Mouse (Mus musculus) neural tube, embryonic 12.5 days (tissue): ENCODE data around the gene Ccdc88c. TPM values are rescaled to one million over a fixed set of nuclear protein-coding genes. Genes with fewer than 3 reads are reported as not detected.

Experiments
- ATAC-seq: fragments of 200-750 bp; cut with Nextera tagmentation; 2 replicates; pipeline ENCODE4 v1.8.0; 2017; ENCODE audit warnings: low read depth, mild to moderate bottlenecking, moderate TSS enrichment, moderate library complexity; ENCODE audit not compliant: low FRiP score
- H3K27ac ChIP-seq: fragments of 300-500 bp; sonication (generic); 2 replicates; pipeline ENCODE4 v1.5.1; 2016
- H3K27me3 ChIP-seq: fragments of 300-500 bp; sonication (generic); replicated peaks from 2 replicates; pipeline ENCODE4 v1.6.1; 2016; ENCODE audit warnings: mild to moderate bottlenecking
- H3K36me3 ChIP-seq: fragments of 300-500 bp; sonication (generic); 2 replicates; pipeline ENCODE4 v1.6.1; 2016; ENCODE audit warnings: mild to moderate bottlenecking
- H3K4me1 ChIP-seq: fragments of 300-500 bp; sonication (generic); 2 replicates; pipeline ENCODE4 v1.6.1; 2016
- H3K4me2 ChIP-seq: fragments of 300-500 bp; sonication (generic); replicated peaks from 2 replicates; pipeline ENCODE4 v1.6.1; 2016; ENCODE audit warnings: mild to moderate bottlenecking
- H3K4me3 ChIP-seq: fragments of 300-500 bp; sonication (generic); 2 replicates; pipeline ENCODE4 v1.5.1; 2016
- H3K9ac ChIP-seq: fragments of 300-500 bp; sonication (generic); 2 replicates; pipeline ENCODE4 v1.6.1; 2016; ENCODE audit warnings: mild to moderate bottlenecking
- H3K9me3 ChIP-seq: fragments of 300-500 bp; sonication (generic); 2 replicates; pipeline ENCODE4 v1.6.1; 2016; ENCODE audit warnings: mild to moderate bottlenecking
- WGBS: fragments of 180-500 bp; shearing (Covaris S2); methylation state at CpG from one replicate; pipeline ENCODE4 v1.1.7; 2016; 5-methylcytosine and 5-hydroxymethylcytosine counted together
- polyA plus RNA-seq: library from polyadenylated mRNA; unstranded; fragments of >200 nt; fragmentation: Nextera tagmentation; extraction: Ambion mirVana; gene quantifications from 2 replicates; pipeline ENCODE4 v1.2.1, GENCODE M21; 2016

Gene Ccdc88c
- polyA plus RNA-seq, 1 experiment from 2014 or later, result 14.7 TPM

DNA sequence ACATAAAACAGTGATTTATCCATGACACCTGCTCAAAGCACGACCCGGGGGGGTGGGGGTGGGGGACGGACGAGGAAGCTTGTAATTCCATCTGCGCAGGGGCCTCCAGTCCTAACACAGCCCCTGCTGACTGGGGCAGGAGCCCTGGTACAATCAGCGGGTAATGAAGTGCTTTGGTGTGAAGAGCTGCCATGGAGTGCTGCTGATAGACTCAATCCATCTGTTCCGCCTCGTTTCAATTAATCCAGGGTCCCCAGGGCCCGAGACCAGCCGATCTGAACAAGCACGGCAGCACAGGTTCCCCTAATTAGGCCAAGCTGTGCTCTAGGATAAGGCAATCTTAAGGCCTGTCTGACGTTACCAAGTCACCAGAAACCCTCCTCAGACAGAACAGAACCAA is 38.6 kb downstream of the Ccdc88c start:
- 10% methylated on average over 12 of the region's 12 CpGs for WGBS
- no peaks in the 10 kb centered on the region for H3K36me3 ChIP-seq
- peak overlapping the region; percentile 20; the same call in 1 of the 2 replicates for H3K4me2 ChIP-seq
- no peak overlapping the region for H3K27ac ChIP-seq
- H3K27me3 ChIP-seq, result peaks cover 6% of the 10 kb centered on the region; the same call in 1 of the 2 replicates
- H3K9ac ChIP-seq, result 0 out of 2 replicates have a peak overlapping the region, but pooled peaks have one; percentile 5
- no peak overlapping the region for H3K4me3 ChIP-seq
- ATAC-seq, result peak; percentile 85
- no peaks in the 10 kb centered on the region for H3K9me3 ChIP-seq
- H3K4me1 ChIP-seq, result peaks cover 50% of the 10 kb centered on the region

GRCm38 (mm10) chr12:100989780-100990288 is 39.0 kb downstream of the Ccdc88c start:
- no peak overlapping the region for H3K27ac ChIP-seq
- 0 out of 2 replicates have a peak overlapping the region, but pooled peaks have one; percentile 20 for H3K4me2 ChIP-seq
- peaks cover 6% of the 10 kb centered on the region; the same call in 1 of the 2 replicates for H3K27me3 ChIP-seq
- no peak overlapping the region for H3K4me3 ChIP-seq
- peaks cover 45% of the 10 kb centered on the region for H3K4me1 ChIP-seq
- H3K36me3 ChIP-seq, result no peaks in the 10 kb centered on the region
- ATAC-seq, result peak; percentile 45
- H3K9ac ChIP-seq, result no peak overlapping the region
- no peaks in the 10 kb centered on the region for H3K9me3 ChIP-seq
- WGBS, result 39% methylated on average over 4 of the region's 4 CpGs

DNA sequence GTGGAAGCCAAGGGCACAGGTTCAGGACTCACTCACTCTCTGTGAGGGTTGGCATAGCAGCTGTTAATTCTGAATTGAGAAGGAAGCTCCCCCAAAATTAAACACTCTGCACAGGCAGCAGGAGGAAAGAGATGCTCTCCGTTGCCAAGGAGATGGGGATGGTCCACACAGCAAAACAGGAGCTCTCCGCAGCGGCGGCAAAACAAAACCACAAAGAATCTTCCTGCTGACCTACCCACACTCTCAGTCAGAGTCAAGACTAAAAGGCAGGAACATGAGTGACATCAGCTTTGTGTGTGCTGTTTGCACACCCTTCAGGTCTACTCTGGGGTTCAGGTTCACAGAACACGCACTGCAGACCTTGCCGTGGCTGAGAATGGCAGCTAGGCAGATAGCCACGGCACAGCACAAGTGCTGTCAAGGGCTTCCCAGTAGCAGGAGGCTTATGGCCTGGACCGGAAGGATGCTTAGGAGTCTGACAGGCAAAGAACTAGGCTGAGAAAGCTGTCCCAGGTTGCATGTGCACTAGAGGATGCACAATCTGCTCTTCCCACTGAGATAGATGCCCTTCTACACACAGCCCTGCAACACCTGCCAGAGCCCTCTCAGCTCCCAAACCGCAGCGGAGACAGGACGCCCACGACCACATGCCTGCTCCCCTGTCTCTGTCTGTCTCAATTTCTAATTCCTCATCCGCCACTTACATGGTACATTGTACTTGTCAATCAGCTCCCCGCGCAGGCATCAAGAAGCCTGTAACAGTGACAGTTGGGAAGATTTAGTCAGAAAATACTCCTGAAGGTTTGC is 40.3 kb downstream of the Ccdc88c start:
- Histone ChIP-seq H3K9ac (no peak overlapping the region), H3K27ac (no peak overlapping the region), H3K9me3 (no peaks in the 10 kb centered on the region), H3K4me2 (no peak overlapping the region), H3K4me1 (peaks cover 44% of the 10 kb centered on the region), H3K36me3 (no peaks in the 10 kb centered on the region), H3K4me3 (no peak overlapping the region), H3K27me3 (peaks cover 6% of the 10 kb centered on the region; the same call in 1 of the 2 replicates)
- WGBS, result 74% methylated on average over 15 of the region's 15 CpGs
- no peak for ATAC-seq

DNA sequence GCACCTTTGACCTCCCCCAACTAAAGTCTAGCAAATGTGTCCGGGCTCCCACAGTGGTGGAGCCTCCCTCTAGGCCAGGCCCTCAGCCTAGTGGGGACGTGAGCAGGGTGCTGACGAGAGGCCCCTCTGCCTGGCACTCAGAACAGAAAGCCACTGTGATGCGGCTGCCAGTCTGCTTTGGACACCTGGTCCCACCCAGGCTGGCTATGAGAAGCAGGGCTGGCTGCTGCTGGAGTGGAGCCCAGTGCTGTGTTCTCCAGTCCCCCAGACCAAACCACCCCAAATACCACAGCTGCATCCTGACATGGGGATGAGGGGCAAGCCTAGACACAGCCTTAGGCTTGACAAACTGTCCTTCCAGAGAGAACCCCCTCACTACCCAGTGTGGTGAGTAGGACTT is 42.4 kb downstream of the Ccdc88c start:
- H3K4me1 ChIP-seq, result peaks cover 38% of the 10 kb centered on the region
- 87% methylated on average over 4 of the region's 4 CpGs for WGBS
- no peaks in the 10 kb centered on the region for H3K36me3 ChIP-seq
- no peak overlapping the region for H3K4me2 ChIP-seq
- ATAC-seq, result no peak
- H3K9me3 ChIP-seq, result no peaks in the 10 kb centered on the region
- H3K4me3 ChIP-seq, result no peak overlapping the region
- peaks cover 6% of the 10 kb centered on the region; the same call in 1 of the 2 replicates for H3K27me3 ChIP-seq
- H3K27ac ChIP-seq, result no peak overlapping the region
- no peak overlapping the region for H3K9ac ChIP-seq

GRCm38 (mm10) chr12:100985793-100986157 is 43.1 kb downstream of the Ccdc88c start:
- no peak overlapping the region for H3K4me2 ChIP-seq
- no peak for ATAC-seq
- no peak overlapping the region for H3K27ac ChIP-seq
- WGBS, result 85% methylated on average over 2 of the region's 2 CpGs
- H3K4me1 ChIP-seq, result peaks cover 31% of the 10 kb centered on the region
- H3K9me3 ChIP-seq, result no peaks in the 10 kb centered on the region
- H3K27me3 ChIP-seq, result peaks cover 6% of the 10 kb centered on the region; the same call in 1 of the 2 replicates
- H3K4me3 ChIP-seq, result no peak overlapping the region
- H3K36me3 ChIP-seq, result no peaks in the 10 kb centered on the region
- no peak overlapping the region for H3K9ac ChIP-seq

- Histone ChIP-seq H3K4me3 (no peak overlapping the region), H3K36me3 (no peaks in the 10 kb centered on the region), H3K27me3 (peaks cover 6% of the 10 kb centered on the region; the same call in 1 of the 2 replicates), H3K9me3 (no peaks in the 10 kb centered on the region), H3K27ac (no peak overlapping the region), H3K4me2 (no peak overlapping the region), H3K4me1 (peaks cover 26% of the 10 kb centered on the region), H3K9ac (no peak overlapping the region)
- ATAC-seq, result no peak
- WGBS, result 90% methylated on average over 10 of the region's 10 CpGs
Measured at GRCm38 (mm10) chr12:100985050-100985792, 43.6 kb downstream of the Ccdc88c start.

GRCm38 (mm10) chr12:100983565-100983964 is 45.3 kb downstream of the Ccdc88c start:
- Histone ChIP-seq H3K9ac (no peak overlapping the region), H3K27me3 (peaks cover 1% of the 10 kb centered on the region; the same call in 1 of the 2 replicates), H3K4me1 (peaks cover 11% of the 10 kb centered on the region; the same call in 1 of the 2 replicates), H3K4me3 (no peak overlapping the region), H3K4me2 (no peak overlapping the region), H3K9me3 (no peaks in the 10 kb centered on the region), H3K36me3 (no peaks in the 10 kb centered on the region), H3K27ac (no peak overlapping the region)
- WGBS, result 70% methylated on average over 11 of the region's 11 CpGs
- peak; percentile 37; the same call in 1 of the 2 replicates for ATAC-seq

DNA sequence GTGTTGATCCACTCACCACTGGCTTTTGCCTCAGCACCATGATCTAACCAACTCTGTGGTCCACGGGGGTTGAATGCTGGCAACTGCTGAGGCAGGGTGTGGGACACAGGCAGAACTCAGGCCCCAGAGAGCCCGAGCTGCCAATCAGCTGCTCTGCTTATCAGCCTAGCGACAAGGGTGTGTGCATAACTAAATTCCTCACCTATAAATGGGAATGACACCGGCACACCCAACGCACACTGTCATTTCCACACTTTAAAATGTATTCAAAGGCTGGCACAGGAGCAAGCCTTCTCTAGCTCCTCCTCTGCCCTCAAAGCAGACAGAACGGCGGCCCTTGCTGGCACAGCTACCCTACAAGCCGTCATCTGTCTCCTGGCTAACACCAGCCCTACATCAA is 46.6 kb downstream of the Ccdc88c start:
- 0 out of 2 replicates have a peak, but pooled peaks cover 5% of the 10 kb centered on the region for H3K4me1 ChIP-seq
- H3K27ac ChIP-seq, result no peak overlapping the region
- no peak overlapping the region for H3K4me2 ChIP-seq
- H3K36me3 ChIP-seq, result no peaks in the 10 kb centered on the region
- no peaks in the 10 kb centered on the region; the same call in 1 of the 2 replicates for H3K27me3 ChIP-seq
- no peaks in the 10 kb centered on the region for H3K9me3 ChIP-seq
- H3K4me3 ChIP-seq, result no peak overlapping the region
- no peak overlapping the region for H3K9ac ChIP-seq
- ATAC-seq, result no peak
- 91% methylated on average over 8 of the region's 8 CpGs for WGBS

DNA sequence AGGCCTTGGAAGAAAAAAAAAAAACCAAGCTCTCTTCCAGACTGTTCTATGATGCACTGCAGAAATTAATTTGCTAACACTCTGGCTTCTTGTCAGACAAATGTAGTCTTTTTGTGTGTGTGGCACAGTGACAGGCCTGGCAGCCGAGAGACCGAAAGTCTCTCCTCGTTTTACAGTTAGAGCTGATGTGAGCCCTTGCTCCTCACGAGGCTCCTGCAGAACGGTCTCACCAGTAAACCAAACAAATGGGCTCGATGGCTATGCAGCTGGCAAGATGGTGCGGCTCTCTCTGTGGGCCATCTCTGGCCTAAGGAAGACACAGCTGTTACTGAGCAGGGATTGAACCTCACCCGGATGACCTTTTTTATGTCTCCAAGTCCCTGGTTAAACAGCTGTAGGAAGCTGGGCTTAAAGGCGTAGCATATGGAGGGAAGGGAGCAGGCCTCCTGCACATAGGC is 48.3 kb downstream of the Ccdc88c start:
- Histone ChIP-seq H3K27me3 (no peaks in the 10 kb centered on the region), H3K4me3 (no peak overlapping the region), H3K9me3 (no peaks in the 10 kb centered on the region), H3K9ac (no peak overlapping the region), H3K27ac (no peak overlapping the region), H3K36me3 (no peaks in the 10 kb centered on the region), H3K4me1 (0 out of 2 replicates have a peak, but pooled peaks cover 5% of the 10 kb centered on the region), H3K4me2 (no peak overlapping the region)
- no peak for ATAC-seq
- 58% methylated on average over 9 of the region's 9 CpGs for WGBS

GRCm38 (mm10) chr12:100979616-100980015 is 49.2 kb downstream of the Ccdc88c start:
- Histone ChIP-seq H3K4me3 (no peak overlapping the region), H3K27me3 (no peaks in the 10 kb centered on the region), H3K4me1 (0 out of 2 replicates have a peak, but pooled peaks cover 5% of the 10 kb centered on the region), H3K4me2 (no peak overlapping the region), H3K9me3 (no peaks in the 10 kb centered on the region), H3K36me3 (no peaks in the 10 kb centered on the region), H3K27ac (no peak overlapping the region), H3K9ac (no peak overlapping the region)
- ATAC-seq, result no peak
- WGBS, result 82% methylated on average over 5 of the region's 5 CpGs

- H3K27ac ChIP-seq, result no peak overlapping the region
- WGBS, result 79% methylated on average over 15 of the region's 15 CpGs
Measured at GRCm38 (mm10) chr12:100977958-100978725, 50.7 kb downstream of the Ccdc88c start.

More at GRCm38 (mm10) chr12:100977958-100978725, 50.7 kb downstream of the Ccdc88c start:
- ATAC-seq, result no peak
- H3K4me2 ChIP-seq, result no peak overlapping the region
- no peaks in the 10 kb centered on the region for H3K27me3 ChIP-seq
- H3K4me1 ChIP-seq, result no peaks in the 10 kb centered on the region
- no peak overlapping the region; the same call in 1 of the 2 replicates for H3K9ac ChIP-seq
- H3K36me3 ChIP-seq, result no peaks in the 10 kb centered on the region
- H3K9me3 ChIP-seq, result no peaks in the 10 kb centered on the region
- H3K4me3 ChIP-seq, result no peak overlapping the region
